Mouse (Mus musculus): ENCODE measurements around the gene Thra. TPM values are rescaled to one million over a fixed set of nuclear protein-coding genes. Genes with fewer than 3 reads are reported as not detected.

Gene Thra
- polyA plus RNA-seq, 1 experiment from 2014 or later = 122 TPM

GRCm38 (mm10) chr11:98804605-98805004 lies 64.2 kb downstream of the Thra start, which contains the start of gene Casc3:
Gene Casc3, plus strand, starts transcription at chr11:98804905.
- H3K4me1 ChIP-seq (replicated peaks) = peaks cover 21% of the 10 kb centered on the region
- WGBS = 96% methylated on average over 5 of the region's 5 CpGs
- no peak for ATAC-seq (ENCODE audit: low FRiP score)
- no peak within 1 kb of the TSS for H3K27ac ChIP-seq
- no peak within 1 kb of the TSS for H3K4me2 ChIP-seq
- H3K27me3 ChIP-seq = no peaks in the 10 kb centered on the region
- no peak within 1 kb of the TSS for H3K9ac ChIP-seq
- no peaks in the 10 kb centered on the region for H3K9me3 ChIP-seq
- peaks cover 85% of the 10 kb centered on the region for H3K36me3 ChIP-seq
- H3K4me3 ChIP-seq = no peak within 1 kb of the TSS

GRCm38 (mm10) chr11:98808417-98808816 lies 68.0 kb downstream of the Thra start:
- peak overlapping the region; percentile 36; the same call in 1 of the 2 replicates for H3K9ac ChIP-seq
- no peak overlapping the region for H3K4me3 ChIP-seq

GRCm38 (mm10) chr11:98809457-98810290 lies 69.2 kb downstream of the Thra start:
- Histone ChIP-seq H3K9me3 (no peaks in the 10 kb centered on the region), H3K4me2 (peak overlapping the region; percentile 78), H3K36me3 (peaks cover 66% of the 10 kb centered on the region), H3K4me1 (replicated peaks) (peaks cover 34% of the 10 kb centered on the region), H3K9ac (peak overlapping the region; percentile 96), H3K4me3 (peak overlapping the region; percentile 93), H3K27ac (peak overlapping the region; percentile 100), H3K27me3 (no peaks in the 10 kb centered on the region)
- peak; percentile 98 for ATAC-seq (ENCODE audit: low FRiP score)
- WGBS = under 1% methylated on average over 80 of the region's 84 CpGs

More at GRCm38 (mm10) chr11:98808417-98808816, 68.0 kb downstream of the Thra start:
- peaks cover 34% of the 10 kb centered on the region for H3K4me1 ChIP-seq (replicated peaks)
- H3K36me3 ChIP-seq = peaks cover 66% of the 10 kb centered on the region
- H3K4me2 ChIP-seq = peak overlapping the region; percentile 78
- no peaks in the 10 kb centered on the region for H3K9me3 ChIP-seq
- no peak for ATAC-seq (ENCODE audit: low FRiP score)
- no peaks in the 10 kb centered on the region for H3K27me3 ChIP-seq
- peak overlapping the region; percentile 100 for H3K27ac ChIP-seq
- WGBS = 92% methylated on average over 2 of the region's 2 CpGs

GRCm38 (mm10) chr11:98810686-98811085 lies 70.2 kb downstream of the Thra start:
- H3K27ac ChIP-seq = peak overlapping the region; percentile 100
- H3K27me3 ChIP-seq = no peaks in the 10 kb centered on the region
- H3K9me3 ChIP-seq = no peaks in the 10 kb centered on the region
- 77% methylated on average over 7 of the region's 7 CpGs for WGBS
- no peak for ATAC-seq (ENCODE audit: low FRiP score)
- peak overlapping the region; percentile 96 for H3K9ac ChIP-seq
- peak overlapping the region; percentile 93 for H3K4me3 ChIP-seq
- H3K36me3 ChIP-seq = peaks cover 64% of the 10 kb centered on the region
- peaks cover 34% of the 10 kb centered on the region for H3K4me1 ChIP-seq (replicated peaks)
- peak overlapping the region; percentile 78 for H3K4me2 ChIP-seq

GRCm38 (mm10) chr11:98816706-98817239 lies 76.3 kb downstream of the Thra start:
- no peak overlapping the region for H3K4me2 ChIP-seq
- ATAC-seq (ENCODE audit: low FRiP score) = no peak
- peaks cover 90% of the 10 kb centered on the region for H3K36me3 ChIP-seq
- no peaks in the 10 kb centered on the region for H3K27me3 ChIP-seq
- no peak overlapping the region for H3K27ac ChIP-seq
- no peaks in the 10 kb centered on the region for H3K9me3 ChIP-seq
- 95% methylated on average over 1 of the region's 1 CpGs for WGBS
- no peak overlapping the region for H3K9ac ChIP-seq
- no peak overlapping the region for H3K4me3 ChIP-seq
- H3K4me1 ChIP-seq (replicated peaks) = peaks cover 6% of the 10 kb centered on the region

Other genes starting within 250 kb of the Thra start
- 0.21 and 0.35 TPM in 2 replicates for gene Ikzf3, start 194.6 kb upstream of the Thra start, polyA plus RNA-seq (2015; fragmentation: Nextera tagmentation; extraction: Ambion mirVana)
- 0.14 TPM in 1 of 2 replicates, not detected in the other for gene Zpbp2, start 189.5 kb upstream of the Thra start, polyA plus RNA-seq (2015; fragmentation: Nextera tagmentation; extraction: Ambion mirVana)
- 91.1 and 91.8 TPM in 2 replicates for gene Ormdl3, start 153.3 kb upstream of the Thra start, polyA plus RNA-seq (2015; fragmentation: Nextera tagmentation; extraction: Ambion mirVana)
- gene Lrrc3c, start 142.3 kb upstream of the Thra start, polyA plus RNA-seq (2015; fragmentation: Nextera tagmentation; extraction: Ambion mirVana) = not detected in 2 replicates
- 0.82 and 1.2 TPM in 2 replicates for gene Gm12355, start 115.0 kb upstream of the Thra start, polyA plus RNA-seq (2015; fragmentation: Nextera tagmentation; extraction: Ambion mirVana)
- gene Gsdma3, start 114.3 kb upstream of the Thra start, polyA plus RNA-seq (2015; fragmentation: Nextera tagmentation; extraction: Ambion mirVana) = not detected in 2 replicates
- gene Gsdma2, start 93.9 kb upstream of the Thra start, polyA plus RNA-seq (2015; fragmentation: Nextera tagmentation; extraction: Ambion mirVana) = 0.17 TPM in 1 of 2 replicates, not detected in the other
- 0.05 TPM in 1 of 2 replicates, not detected in the other for gene Gsdma, start 76.3 kb upstream of the Thra start, polyA plus RNA-seq (2015; fragmentation: Nextera tagmentation; extraction: Ambion mirVana)
- gene Psmd3, start 58.1 kb upstream of the Thra start, polyA plus RNA-seq (2015; fragmentation: Nextera tagmentation; extraction: Ambion mirVana) = 176 and 182 TPM in 2 replicates
- not detected in 2 replicates for gene Csf3, start 39.4 kb upstream of the Thra start, polyA plus RNA-seq (2015; fragmentation: Nextera tagmentation; extraction: Ambion mirVana)
- gene Med24, start 11.2 kb upstream of the Thra start, polyA plus RNA-seq (2015; fragmentation: Nextera tagmentation; extraction: Ambion mirVana) = 72.4 and 75.2 TPM in 2 replicates
- gene Nr1d1, start 34.7 kb downstream of the Thra start, polyA plus RNA-seq (2015; fragmentation: Nextera tagmentation; extraction: Ambion mirVana) = 1.9 and 2.4 TPM in 2 replicates
- 31.5 and 33.0 TPM in 2 replicates for gene Msl1, start 54.9 kb downstream of the Thra start, polyA plus RNA-seq (2015; fragmentation: Nextera tagmentation; extraction: Ambion mirVana)
- gene Casc3, start 64.3 kb downstream of the Thra start, polyA plus RNA-seq (2015; fragmentation: Nextera tagmentation; extraction: Ambion mirVana) = 48.7 and 50.2 TPM in 2 replicates
- gene Rapgefl1, start 96.1 kb downstream of the Thra start, polyA plus RNA-seq (2015; fragmentation: Nextera tagmentation; extraction: Ambion mirVana) = 6.2 and 7.0 TPM in 2 replicates
- 5.0 TPM in 2 replicates for gene Wipf2, start 123.0 kb downstream of the Thra start, polyA plus RNA-seq (2015; fragmentation: Nextera tagmentation; extraction: Ambion mirVana)
- 5.9 and 6.0 TPM in 2 replicates for gene Cdc6, start 167.2 kb downstream of the Thra start, polyA plus RNA-seq (2015; fragmentation: Nextera tagmentation; extraction: Ambion mirVana)
- gene Rara, start 187.2 kb downstream of the Thra start, polyA plus RNA-seq (2015; fragmentation: Nextera tagmentation; extraction: Ambion mirVana) = 17.1 and 20.3 TPM in 2 replicates
- gene Gjd3, start 242.4 kb downstream of the Thra start, polyA plus RNA-seq (2015; fragmentation: Nextera tagmentation; extraction: Ambion mirVana) = 1.5 and 1.6 TPM in 2 replicates

Measured in hindbrain, embryonic 13.5 days (tissue).